ENCODE assay signal across 25 mouse cellular contexts in the genomic region with DNA sequence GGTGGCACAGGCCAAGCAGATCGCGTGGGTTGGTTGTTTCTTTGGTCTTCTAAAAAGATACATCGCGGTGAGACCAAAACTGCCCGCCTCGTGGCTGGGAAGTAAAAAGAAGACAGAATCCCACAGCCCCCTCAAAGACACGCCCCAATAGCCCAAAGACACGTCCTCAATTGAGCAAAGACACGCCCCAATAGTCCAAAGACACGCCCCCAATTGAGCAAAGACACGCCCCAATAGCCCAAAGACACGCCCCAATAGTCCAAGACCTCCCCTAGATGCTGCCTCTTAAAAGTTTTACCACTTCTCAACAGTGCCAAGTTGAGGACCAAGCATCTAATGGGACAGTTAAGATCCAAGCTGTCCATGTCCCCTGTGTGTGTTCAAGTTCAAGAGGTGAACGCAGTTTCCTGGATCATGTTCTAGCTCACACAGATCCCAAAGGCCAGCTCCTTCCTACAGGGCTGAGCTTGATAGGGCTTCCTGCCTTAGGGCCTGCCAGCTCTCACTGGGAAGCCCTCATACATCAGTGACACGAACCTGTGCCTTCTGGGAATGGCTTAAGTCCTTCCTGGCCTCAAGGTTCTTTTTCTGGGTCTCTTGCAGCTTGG. TPM values are rescaled to one million over a fixed set of nuclear protein-coding genes. Genes with fewer than 3 reads are reported as not detected.
DNase-seq lines count a peak whose midpoint lies in the region; ATAC-seq and TF ChIP-seq lines count a peak whose summit lies in the region.
"Had no signal": no experiment of that assay in that cellular context is flagged by ENCODE, and none has a peak within 500 bp of the region (broad histone marks: within the 10 kb centered on the region; RNA-seq: fewer than 3 reads in every experiment).

No protein-coding gene starts in this region.

- H3K4me1 ChIP-seq in liver, adult 2 months (ENCODE audit: control insufficient read depth, insufficient read depth, low read length) = peaks cover 8% of the 10 kb centered on the region; the same call in 1 of the 2 replicates
- H3K4me1 ChIP-seq in liver, embryonic 11.5 days (replicated peaks; ENCODE audit: control insufficient read depth, insufficient read depth, low read length) = no peaks in the 10 kb centered on the region
- H3K4me1 ChIP-seq: embryonic facial prominence, embryonic 15.5 days; hindbrain, embryonic 13.5 days; liver, embryonic 13.5 days; midbrain, embryonic 12.5 days had no signal

- no peaks in the 10 kb centered on the region for H3K27me3 ChIP-seq in liver, adult 2 months (ENCODE audit: control insufficient read depth, insufficient read depth, low read length)
- H3K27me3 ChIP-seq in liver, embryonic 11.5 days (replicated peaks; ENCODE audit: control insufficient read depth, insufficient read depth, low read length) = peaks cover 6% of the 10 kb centered on the region; the same call in 1 of the 2 replicates
- H3K27me3 ChIP-seq: embryonic facial prominence, embryonic 15.5 days; hindbrain, embryonic 13.5 days; midbrain, embryonic 12.5 days; neural tube, embryonic 15.5 days had no signal

- TF ChIP-seq POLR2A in liver, adult 2 months (IDR thresholded peaks at IDR 0.05; ENCODE audit: extremely low read depth, insufficient read depth, low read length) = no peak

- H3K9me3 ChIP-seq in liver, embryonic 11.5 days (ENCODE audit: control insufficient read depth, low read length) = no peaks in the 10 kb centered on the region
- H3K9me3 ChIP-seq: embryonic facial prominence, embryonic 15.5 days; neural tube, embryonic 15.5 days had no signal

- DNase-seq in adrenal gland, adult (ENCODE audit: inconsistent age in 2 of 2, low spot score in 1 of 2) = peak; percentile 39 to 65
- DNase-seq in adrenal gland, adult 2 months = no peak
- DNase-seq in liver, adult 2 months (ENCODE audit: extremely low read depth, low read depth, low spot score) = no peak
- DNase-seq in liver, embryonic 11.5 days (ENCODE audit: low spot score) = no peak
- peak; percentile 60 to 79 for DNase-seq in heart, adult 9 months (ENCODE audit: low spot score in 2 of 2)
- DNase-seq in kidney, postnatal 10 days = peak; percentile 30
- no peak for DNase-seq in T-cell, adult 2 months (ENCODE audit: low spot score)
- DNase-seq in left cerebral cortex, postnatal 36 days (ENCODE audit: low spot score in 2 of 2) = no peak
- DNase-seq: adrenal gland, adult 8-10 months; cerebellum, adult 18-20 months; liver, embryonic 13.5 days; lung, postnatal 10 days; retina, postnatal 1 day; thymus, postnatal 36 days had no signal

- peak overlapping the region; percentile 77 for H3K27ac ChIP-seq in liver, adult 2 months (replicated peaks; ENCODE audit: insufficient read depth, low read depth, low read length)
- H3K27ac ChIP-seq in liver, embryonic 11.5 days (ENCODE audit: low read depth, low read length) = no peak overlapping the region
- H3K27ac ChIP-seq: embryonic facial prominence, embryonic 15.5 days; hindbrain, embryonic 13.5 days; liver, embryonic 13.5 days; midbrain, embryonic 12.5 days; neural tube, embryonic 15.5 days; stomach, postnatal 0 days had no signal

- no peak overlapping the region for H3K4me3 ChIP-seq in liver, adult 2 months (ENCODE audit: insufficient read depth, low read depth, low read length)
- H3K4me3 ChIP-seq in liver, embryonic 11.5 days (ENCODE audit: low read depth, low read length) = no peak overlapping the region
- H3K4me3 ChIP-seq: embryonic facial prominence, embryonic 15.5 days; hindbrain, embryonic 13.5 days; liver, embryonic 13.5 days; midbrain, embryonic 12.5 days; neural tube, embryonic 15.5 days had no signal

- no peaks in the 10 kb centered on the region for H3K36me3 ChIP-seq in liver, adult 2 months (ENCODE audit: control insufficient read depth, insufficient read depth, low read length)
- H3K36me3 ChIP-seq in liver, embryonic 11.5 days (ENCODE audit: control insufficient read depth, insufficient read depth, low read length) = 0 out of 2 replicates have a peak, but pooled peaks cover 2% of the 10 kb centered on the region
- H3K36me3 ChIP-seq: embryonic facial prominence, embryonic 15.5 days; hindbrain, embryonic 13.5 days; liver, embryonic 13.5 days; midbrain, embryonic 12.5 days; neural tube, embryonic 15.5 days had no signal

- H3K79me2 ChIP-seq in liver, adult 2 months (ENCODE audit: control insufficient read depth, insufficient read depth, low read length) = no peaks in the 10 kb centered on the region

- H3K4me2 ChIP-seq in liver, embryonic 11.5 days = no peak overlapping the region
- H3K4me2 ChIP-seq: embryonic facial prominence, embryonic 15.5 days; hindbrain, embryonic 13.5 days; liver, embryonic 13.5 days; midbrain, embryonic 12.5 days; neural tube, embryonic 15.5 days had no signal

- intact Hi-C loops in left cerebral cortex, postnatal 36 days (cut with DNase I) = no loop called here

- TF ChIP-seq CTCF in liver, adult 2 months (IDR thresholded peaks at IDR 0.05; ENCODE audit: low read depth, low read length) = no peak

- no peak overlapping the region for H3K9ac ChIP-seq in liver, adult 2 months (ENCODE audit: low read depth, low read length)
- H3K9ac ChIP-seq in liver, embryonic 11.5 days (ENCODE audit: low read depth, low read length) = no peak overlapping the region
- H3K9ac ChIP-seq: embryonic facial prominence, embryonic 15.5 days; hindbrain, embryonic 13.5 days; liver, embryonic 13.5 days; midbrain, embryonic 12.5 days; neural tube, embryonic 15.5 days had no signal

- WGBS in liver, adult 2 months = 62% methylated on average over 14 of the region's 14 CpGs
- WGBS in liver, embryonic 11.5 days = 51% methylated on average over 14 of the region's 14 CpGs

- no peak for ATAC-seq in liver, embryonic 11.5 days (replicated peaks; ENCODE audit: low FRiP score)
- ATAC-seq: intestine, embryonic 16.5 days had no signal

RNA-seq across cellular contexts. Expression of gene Cd300lg, which starts 8.7 kb away (rescaled TPM):
- total RNA-seq in adrenal gland, adult 2 months (2021) = 10 to 100 TPM; 28.1 to 58.7 TPM
- 44.3 and 60.6 TPM in 2 replicates for polyA plus RNA-seq in adrenal gland, adult 2 months (2012; rRNA removed)
- 8.4 and 11.1 TPM in 2 replicates for total RNA-seq in liver, adult 2 months (2014; rRNA removed)
- polyA plus RNA-seq in liver, adult 2 months (2012; rRNA removed) = 12.2 and 13.3 TPM in 2 replicates
- 0.27 and 0.66 TPM in 2 replicates for polyA plus RNA-seq in liver, embryonic 11.5 days (2014; fragmentation: Nextera tagmentation; extraction: Ambion mirVana)
- under 1 TPM in 1 of 2 experiments, not detected in 1; 0.32 TPM for total RNA-seq in left cerebral cortex, postnatal 36 days (2021)
- total RNA-seq: left cerebral cortex, postnatal 10 days had no signal

RNA-seq across cellular contexts. Expression of gene Mpp3, which starts 21.7 kb away (rescaled TPM):
- 10 to 100 TPM in 1 of 2 experiments, 1 to 10 TPM in 1; 7.8 to 13.5 TPM for total RNA-seq in adrenal gland, adult 2 months (2021)
- polyA plus RNA-seq in adrenal gland, adult 2 months (2012; rRNA removed) = 12.1 and 16.9 TPM in 2 replicates
- total RNA-seq in liver, adult 2 months (2014; rRNA removed) = 0.07 and 0.28 TPM in 2 replicates
- 0.06 and 0.19 TPM in 2 replicates for polyA plus RNA-seq in liver, adult 2 months (2012; rRNA removed)
- polyA plus RNA-seq in liver, embryonic 11.5 days (2014; fragmentation: Nextera tagmentation; extraction: Ambion mirVana) = 2.6 and 3.2 TPM in 2 replicates
- 10 to 100 TPM; 69.0 to 85.2 TPM for total RNA-seq in left cerebral cortex, postnatal 36 days (2021)

RNA-seq across cellular contexts. Expression of gene Mpp2, which starts 38.3 kb away (rescaled TPM):
- 10 to 100 TPM in 1 of 2 experiments, 1 to 10 TPM in 1; 9.8 to 12.3 TPM for total RNA-seq in adrenal gland, adult 2 months (2021)
- polyA plus RNA-seq in adrenal gland, adult 2 months (2012; rRNA removed) = 14.4 and 17.5 TPM in 2 replicates
- total RNA-seq in liver, adult 2 months (2014; rRNA removed) = under 0.01 and 0.20 TPM in 2 replicates
- 0.20 and 0.22 TPM in 2 replicates for polyA plus RNA-seq in liver, adult 2 months (2012; rRNA removed)
- 12.1 and 12.8 TPM in 2 replicates for polyA plus RNA-seq in liver, embryonic 11.5 days (2014; fragmentation: Nextera tagmentation; extraction: Ambion mirVana)
- 100 to 1,000 TPM; 148 to 157 TPM for total RNA-seq in left cerebral cortex, postnatal 36 days (2021)

RNA-seq across cellular contexts. Expression of gene Ppy, which starts 51.1 kb away (rescaled TPM):
- total RNA-seq in adrenal gland, adult 2 months (2021) = not detected
- polyA plus RNA-seq in adrenal gland, adult 2 months (2012; rRNA removed) = not detected in 2 replicates
- not detected in 2 replicates for total RNA-seq in liver, adult 2 months (2014; rRNA removed)
- polyA plus RNA-seq in liver, adult 2 months (2012; rRNA removed) = not detected in 2 replicates
- polyA plus RNA-seq in liver, embryonic 11.5 days (2014; fragmentation: Nextera tagmentation; extraction: Ambion mirVana) = not detected in 2 replicates
- not detected for total RNA-seq in left cerebral cortex, postnatal 36 days (2021)
- total RNA-seq: adrenal gland, adult 8-10 months; left cerebral cortex, postnatal 10 days had no signal
- polyA plus RNA-seq: brain, embryonic 14.5 days; cortical plate, adult 2 months; embryonic facial prominence, embryonic 15.5 days; forebrain, embryonic 11.5 days; hindbrain, embryonic 13.5 days; liver, embryonic 13.5 days; midbrain, embryonic 12.5 days had no signal

RNA-seq across cellular contexts. Expression of gene Pyy, which starts 57.7 kb away (rescaled TPM):
- total RNA-seq in adrenal gland, adult 2 months (2021) = not detected
- polyA plus RNA-seq in adrenal gland, adult 2 months (2012; rRNA removed) = not detected in 2 replicates
- not detected in 2 replicates for total RNA-seq in liver, adult 2 months (2014; rRNA removed)
- 0.35 TPM in 1 of 2 replicates, not detected in the other for polyA plus RNA-seq in liver, adult 2 months (2012; rRNA removed)
- polyA plus RNA-seq in liver, embryonic 11.5 days (2014; fragmentation: Nextera tagmentation; extraction: Ambion mirVana) = 1.0 and 2.4 TPM in 2 replicates
- total RNA-seq in left cerebral cortex, postnatal 36 days (2021) = not detected
- total RNA-seq: adrenal gland, adult 8-10 months; left cerebral cortex, postnatal 10 days had no signal
- polyA plus RNA-seq: cortical plate, adult 2 months; embryonic facial prominence, embryonic 15.5 days; forebrain, embryonic 11.5 days; liver, embryonic 13.5 days; midbrain, embryonic 12.5 days; spleen, adult 2 months had no signal

Comparison
In these comparisons a context has a peak if more than half of its experiments do, and no peak if none do; other contexts are left out.
1. DNase-seq: peak in adrenal gland, adult (2 of 2), heart, adult 9 months (2 of 2) and kidney, postnatal 10 days (single experiment); none in adrenal gland, adult 2 months (single experiment), liver, adult 2 months (single experiment), liver, embryonic 11.5 days (single experiment), T-cell, adult 2 months (single experiment) and left cerebral cortex, postnatal 36 days (0 of 2).
2. RNA of gene Mpp3, which starts 21.7 kb away (total RNA-seq): 69.0 to 85.2 TPM in left cerebral cortex, postnatal 36 days; 7.8 to 13.5 TPM in adrenal gland, adult 2 months and 0.07 to 0.28 TPM in liver, adult 2 months; every median in the first group is over 4 times any median in the second.
3. RNA of gene Mpp2, which starts 38.3 kb away (total RNA-seq): 148 to 157 TPM in left cerebral cortex, postnatal 36 days; 9.8 to 12.3 TPM in adrenal gland, adult 2 months and under 0.01 to 0.20 TPM in liver, adult 2 months; every median in the first group is over 10 times any median in the second.